Mouse (Mus musculus) T-helper 17 cell (primary cell): ENCODE measurements around the gene Cgnl1.

ENCODE experiments used
- in situ Hi-C, 2 experiments: fragments of 300-600 bp; cut with MboI, MseI; formaldehyde crosslinking; loops; 1 replicate in 1 of 2; 2 replicates in 1 of 2; pipeline ENCODE4 v1.15.1; 2025; ENCODE audit warnings: high pct_unique_total_duplicates in 2 of 2

The Cgnl1 gene

GRCm38 (mm10) chr9:71770991-71771767 lies at the start of gene Cgnl1:
TSS of gene Cgnl1 (minus strand) at chr9:71771602.
- in situ Hi-C loops = loop anchor here in 1 of 2 experiments (10.0 kb wide), 1 partner anchor 126 kb away; no protein-coding TSS in a partner anchor

GRCm38 (mm10) chr9:71818453-71818852 lies 47.1 kb upstream of the Cgnl1 start:
- in situ Hi-C loops = no loop called here

- in situ Hi-C loops = no loop called here
These were observed 44.7 kb upstream of the Cgnl1 start for GRCm38 (mm10) chr9:71816121-71816520.

GRCm38 (mm10) chr9:71813565-71813964 lies 42.2 kb upstream of the Cgnl1 start:
- in situ Hi-C loops = loop anchor here in 1 of 2 experiments (5.0 kb wide), 1 partner anchor 36 kb away; no protein-coding TSS in a partner anchor

- in situ Hi-C loops = loop anchor here in 1 of 2 experiments (5.0 kb wide), 1 partner anchor 36 kb away; no protein-coding TSS in a partner anchor
These were observed 41.5 kb upstream of the Cgnl1 start for GRCm38 (mm10) chr9:71812914-71813313.

GRCm38 (mm10) chr9:71812402-71812801 lies 41.0 kb upstream of the Cgnl1 start:
- in situ Hi-C loops = loop anchor here in 1 of 2 experiments (5.0 kb wide), 1 partner anchor 35 kb away; no protein-coding TSS in a partner anchor

- in situ Hi-C loops = loop anchor here in 1 of 2 experiments (5.0 kb wide), 1 partner anchor 34 kb away; no protein-coding TSS in a partner anchor
These were observed 40.0 kb upstream of the Cgnl1 start for GRCm38 (mm10) chr9:71811404-71811803.

GRCm38 (mm10) chr9:71810723-71811122 lies 39.3 kb upstream of the Cgnl1 start:
- in situ Hi-C loops = loop anchor here in 1 of 2 experiments (5.0 kb wide), 1 partner anchor 33 kb away; no protein-coding TSS in a partner anchor

- in situ Hi-C loops = loop anchor here in 1 of 2 experiments (5.0 kb wide), 1 partner anchor 166 kb away; no protein-coding TSS in a partner anchor
These were observed 37.3 kb upstream of the Cgnl1 start for GRCm38 (mm10) chr9:71808640-71809254.

GRCm38 (mm10) chr9:71807801-71808200 lies 36.4 kb upstream of the Cgnl1 start:
- in situ Hi-C loops = loop anchor here in 1 of 2 experiments (5.0 kb wide), 1 partner anchor 166 kb away; no protein-coding TSS in a partner anchor

- in situ Hi-C loops = loop anchor here in 1 of 2 experiments (5.0 kb wide), 1 partner anchor 164 kb away; no protein-coding TSS in a partner anchor
These were observed 35.0 kb upstream of the Cgnl1 start for GRCm38 (mm10) chr9:71806422-71806805.

- in situ Hi-C loops = loop anchor here in 1 of 2 experiments (5.0 kb wide), 1 partner anchor 164 kb away; no protein-coding TSS in a partner anchor
These were observed 34.4 kb upstream of the Cgnl1 start for GRCm38 (mm10) chr9:71805646-71806421.

GRCm38 (mm10) chr9:71804116-71804515 lies 32.7 kb upstream of the Cgnl1 start:
- in situ Hi-C loops = loop anchor here in 1 of 2 experiments (5.0 kb wide), 1 partner anchor 157 kb away; no protein-coding TSS in a partner anchor

- in situ Hi-C loops = loop anchor here in 1 of 2 experiments (5.0 kb wide), 1 partner anchor 156 kb away; no protein-coding TSS in a partner anchor
These were observed 31.9 kb upstream of the Cgnl1 start for GRCm38 (mm10) chr9:71803281-71803680.

GRCm38 (mm10) chr9:71799598-71799997 lies 28.2 kb upstream of the Cgnl1 start:
- in situ Hi-C loops = no loop called here

- in situ Hi-C loops = no loop called here
These were observed 26.8 kb upstream of the Cgnl1 start for GRCm38 (mm10) chr9:71798176-71798575.

- in situ Hi-C loops = loop anchor here in 1 of 2 experiments (5.0 to 10.0 kb wide), 2 partner anchors 35 to 133 kb away; no protein-coding TSS in a partner anchor
These were observed 6.0 kb upstream of the Cgnl1 start for GRCm38 (mm10) chr9:71777404-71777803.

GRCm38 (mm10) chr9:71776337-71776736 lies 4.9 kb upstream of the Cgnl1 start:
- in situ Hi-C loops = loop anchor here in 1 of 2 experiments (5.0 to 10.0 kb wide), 2 partner anchors 36 to 132 kb away; no protein-coding TSS in a partner anchor

GRCm38 (mm10) chr9:71773563-71773962 lies 2.2 kb upstream of the Cgnl1 start:
- in situ Hi-C loops = loop anchor here in 1 of 2 experiments (10.0 kb wide), 1 partner anchor 129 kb away; no protein-coding TSS in a partner anchor

GRCm38 (mm10) chr9:71772338-71772737 lies 936 bp upstream of the Cgnl1 start:
- in situ Hi-C loops = loop anchor here in 1 of 2 experiments (10.0 kb wide), 1 partner anchor 128 kb away; no protein-coding TSS in a partner anchor
